Mouse (Mus musculus): ENCODE data around the gene Map4k4.

Gene Map4k4

DNA sequence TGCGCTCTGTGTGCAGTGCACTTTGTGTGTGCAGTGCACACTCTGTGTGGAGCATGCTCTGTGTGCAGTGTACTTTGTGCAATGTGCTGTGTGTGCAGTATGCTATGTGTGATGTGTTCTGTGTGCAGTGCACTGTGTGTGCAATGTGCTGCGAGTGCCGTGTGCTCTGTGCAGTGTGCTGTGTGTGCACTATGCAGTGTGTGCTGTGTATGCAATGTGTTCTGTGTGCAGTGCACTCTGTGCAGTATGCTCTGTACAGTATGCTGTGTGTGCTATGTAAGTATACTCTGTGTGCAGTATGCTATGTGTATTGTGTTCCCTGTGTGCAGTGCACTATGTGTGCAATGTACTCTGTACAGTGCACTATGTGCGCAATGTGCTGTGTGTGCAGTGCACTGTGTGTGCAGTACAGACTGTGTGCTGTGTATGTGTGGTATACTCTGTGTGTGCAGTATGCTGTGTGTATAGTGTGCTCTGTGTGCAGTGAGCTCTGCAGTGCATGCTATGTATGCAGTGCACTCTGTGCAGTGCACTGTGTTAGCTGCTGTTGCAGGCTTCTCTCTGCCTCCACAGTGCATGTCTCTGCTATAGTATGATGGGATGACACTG lies 105.4 kb downstream of the Map4k4 start:
- DNase-seq, result no peak

GRCm38 (mm10) chr1:40007962-40008471 lies 107.3 kb downstream of the Map4k4 start:
- no peak for DNase-seq

- no peak for DNase-seq
These were observed 112.0 kb downstream of the Map4k4 start for GRCm38 (mm10) chr1:40012696-40013095.

- DNase-seq, result peak; percentile 38 to 70
These were observed 114.5 kb downstream of the Map4k4 start for GRCm38 (mm10) chr1:40015066-40015678.

DNA sequence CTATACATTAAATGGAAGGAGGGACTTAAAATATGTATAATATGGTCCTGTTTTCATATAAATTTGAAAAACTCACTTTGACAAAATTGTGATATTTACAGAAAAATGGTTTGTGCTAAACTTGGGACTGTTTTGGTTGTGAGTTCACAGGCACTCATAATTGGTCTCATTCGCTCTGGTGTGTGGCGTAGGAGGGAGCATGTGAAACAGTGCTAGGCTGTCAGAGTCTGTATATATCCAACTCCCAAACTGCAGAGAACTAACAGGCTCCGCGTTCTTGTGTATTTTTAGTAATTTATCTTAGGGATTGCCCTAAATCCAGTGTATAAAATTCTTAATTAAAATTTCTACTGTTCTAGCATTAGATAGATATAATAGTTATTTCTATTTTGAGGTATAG lies 120.9 kb downstream of the Map4k4 start:
- no peak for DNase-seq

- DNase-seq, result no peak
These were observed 121.9 kb downstream of the Map4k4 start for GRCm38 (mm10) chr1:40022472-40023135.

DNA sequence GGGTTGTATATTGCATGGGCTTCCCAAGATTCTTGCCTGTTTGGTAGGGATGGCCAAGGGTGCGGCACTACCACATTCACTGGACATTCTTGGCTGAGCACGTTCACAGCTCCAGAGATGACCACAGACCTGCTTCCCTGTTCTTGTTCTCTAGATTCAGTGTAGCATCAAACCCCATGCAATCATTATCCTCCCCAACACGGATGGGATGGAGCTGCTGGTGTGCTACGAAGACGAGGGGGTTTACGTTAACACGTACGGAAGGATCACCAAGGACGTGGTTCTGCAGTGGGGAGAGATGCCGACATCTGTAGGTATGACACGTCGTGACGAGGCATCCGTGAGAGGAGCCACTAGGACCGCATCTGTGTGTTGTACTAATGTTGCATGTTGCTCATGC lies 122.5 kb downstream of the Map4k4 start:
- no peak for DNase-seq

DNA sequence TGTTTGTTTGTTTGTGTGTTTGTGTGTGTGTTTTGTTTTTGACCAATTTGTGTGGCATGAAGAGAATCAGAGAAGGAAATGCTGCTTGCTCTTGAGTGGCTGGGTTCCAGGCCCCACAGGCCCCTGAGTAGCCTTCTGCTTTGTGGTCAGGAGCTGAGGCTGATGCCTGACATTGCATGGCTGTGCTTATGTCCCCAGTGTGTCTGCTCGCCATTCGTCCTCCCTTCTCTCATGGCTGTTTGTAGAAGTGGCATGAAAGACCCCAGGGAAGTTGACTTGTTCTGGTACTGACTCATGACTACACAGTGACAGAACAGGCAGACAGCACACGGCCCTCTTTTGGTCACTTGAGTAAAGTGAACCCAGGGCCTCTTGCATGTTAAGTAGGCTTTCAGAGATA lies 123.0 kb downstream of the Map4k4 start:
- no peak for DNase-seq

DNA sequence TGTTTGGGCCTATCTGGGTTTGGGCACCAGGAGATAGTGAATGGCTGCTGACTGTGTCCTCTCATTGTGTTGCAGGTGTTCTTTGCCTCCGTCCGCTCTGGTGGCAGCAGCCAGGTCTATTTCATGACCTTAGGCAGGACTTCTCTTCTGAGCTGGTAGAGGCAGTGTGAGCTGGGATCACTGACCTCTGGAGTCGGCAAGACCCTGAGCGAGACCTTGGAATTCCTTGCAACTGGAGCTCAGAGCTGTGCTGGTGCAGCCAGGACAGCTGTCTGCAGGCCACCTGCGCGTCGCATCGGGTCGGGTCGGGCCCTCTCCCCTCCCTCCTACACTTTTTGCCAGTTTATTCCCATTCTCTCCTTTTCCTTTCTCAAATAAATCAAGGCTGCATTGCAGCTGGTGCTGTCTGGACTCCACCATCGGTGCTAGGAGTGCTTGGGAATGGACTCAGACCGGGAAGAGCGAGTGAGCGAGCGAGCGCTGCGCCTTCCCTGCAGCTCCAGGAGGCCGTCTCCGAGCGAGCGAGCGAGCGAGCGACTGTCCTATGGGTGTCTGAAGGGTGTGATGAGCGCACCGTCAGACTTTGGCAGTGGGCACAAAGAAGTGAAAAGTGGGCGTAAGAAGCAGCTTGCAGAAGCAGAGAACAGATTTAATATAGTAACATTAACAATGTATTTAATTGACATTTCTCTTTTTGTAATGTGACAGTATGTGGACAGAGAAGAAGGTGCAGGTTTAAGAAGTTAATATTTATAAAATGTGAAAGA lies 124.0 kb downstream of the Map4k4 start:
- no peak for DNase-seq

DNA sequence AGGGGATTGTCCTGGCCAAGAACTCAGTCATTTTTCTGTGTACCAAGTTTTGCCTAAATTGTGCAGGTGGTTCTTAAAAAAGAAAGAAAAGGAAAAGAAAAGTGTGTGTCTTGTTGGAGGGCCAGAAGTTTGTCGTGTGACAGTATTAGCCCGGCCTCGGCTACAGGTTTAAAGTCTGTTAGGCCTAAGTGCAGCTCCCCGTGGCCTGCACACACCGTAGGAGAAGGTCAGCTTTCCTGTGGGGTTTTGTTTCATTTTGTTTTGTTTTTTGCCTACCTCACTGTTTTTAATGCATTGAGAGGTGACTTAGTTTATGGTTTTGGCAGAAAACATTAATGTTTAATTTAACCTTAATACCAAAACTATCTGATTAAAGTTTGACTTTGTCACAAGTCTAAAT lies 124.7 kb downstream of the Map4k4 start:
- no peak for DNase-seq

GRCm38 (mm10) chr1:40027116-40027620 lies 126.5 kb downstream of the Map4k4 start:
- DNase-seq, result no peak

DNA sequence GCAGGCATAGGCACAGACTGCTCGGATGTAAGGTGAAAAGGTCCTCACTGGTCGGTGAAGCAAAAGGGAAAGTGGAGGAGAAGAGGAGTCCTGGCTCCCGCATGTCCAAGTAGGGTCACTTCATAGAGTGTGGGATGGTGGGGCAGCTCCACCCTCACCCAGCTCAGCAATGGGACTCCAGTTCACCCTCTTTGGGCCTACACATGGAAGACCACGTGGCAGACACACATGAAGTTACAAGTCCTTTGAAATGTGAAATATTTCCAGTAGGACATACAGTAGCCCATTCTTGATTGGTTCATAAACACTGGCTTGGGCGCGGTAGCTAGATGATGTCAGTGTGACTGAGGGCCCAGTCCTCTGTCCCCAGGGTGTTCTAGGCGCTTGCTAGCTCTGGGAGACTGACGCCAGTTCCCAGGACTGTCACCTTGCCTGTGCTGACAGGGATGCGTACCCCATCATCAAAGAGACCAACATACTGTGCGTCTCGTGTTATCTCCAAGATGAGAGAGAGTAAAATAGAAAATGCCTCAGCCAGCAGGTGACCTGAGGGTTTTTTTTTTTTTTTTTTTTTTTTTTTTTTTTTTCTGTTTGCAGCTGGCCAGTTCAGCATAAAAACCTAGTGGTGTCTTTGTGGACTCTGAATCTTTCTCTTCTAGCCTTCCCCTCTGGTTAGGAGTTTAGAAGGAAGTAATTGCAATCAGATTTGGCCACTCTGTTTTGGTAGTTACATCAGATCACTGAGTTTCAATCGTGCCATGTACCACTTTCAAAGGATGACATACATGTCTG lies 127.7 kb downstream of the Map4k4 start:
- DNase-seq, result no peak

GRCm38 (mm10) chr1:40029597-40029996 lies 128.9 kb downstream of the Map4k4 start:
- DNase-seq, result no peak

- DNase-seq, result no peak
These were observed 129.7 kb downstream of the Map4k4 start for GRCm38 (mm10) chr1:40030287-40030975.

- no peak for DNase-seq
These were observed 130.3 kb downstream of the Map4k4 start for GRCm38 (mm10) chr1:40030976-40031356.

DNA sequence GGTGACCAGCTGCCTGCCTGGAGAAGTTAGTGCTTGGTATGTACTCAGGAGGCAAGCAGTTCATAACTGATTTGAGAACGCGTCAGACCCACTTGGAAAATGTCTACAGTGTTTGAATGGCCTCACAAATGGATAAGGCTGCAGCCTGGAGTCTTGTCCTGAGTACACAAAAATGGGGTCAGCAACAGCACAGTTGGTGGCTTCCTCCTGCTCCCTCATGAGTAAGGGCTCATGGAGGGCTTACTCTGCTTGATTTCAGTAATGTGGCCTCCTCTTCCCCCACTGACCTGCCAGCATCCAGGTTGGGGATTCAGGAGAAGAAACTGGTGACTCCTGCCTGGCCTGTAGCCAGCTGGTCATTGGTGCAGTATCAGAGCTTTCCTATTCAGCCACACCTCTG lies 130.9 kb downstream of the Map4k4 start:
- no peak for DNase-seq

DNA sequence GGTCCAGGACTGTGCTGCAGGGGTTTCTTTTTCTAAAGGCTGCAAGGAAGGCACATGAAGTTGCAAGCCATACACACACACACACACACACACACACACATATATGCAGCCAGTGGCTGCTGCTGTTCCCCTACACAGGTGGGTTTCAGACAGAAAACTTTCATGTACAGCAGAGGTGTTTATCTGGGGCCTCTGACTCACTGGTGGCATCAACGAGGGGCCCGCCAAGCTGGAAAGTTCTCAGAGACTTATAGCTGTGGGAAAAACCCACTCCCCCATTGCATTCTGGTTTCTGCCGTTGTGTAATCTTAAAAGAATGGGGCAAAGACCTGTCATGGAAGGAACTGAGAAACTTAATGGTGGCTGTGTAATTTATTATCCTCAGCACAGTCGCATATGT lies 132.6 kb downstream of the Map4k4 start:
- DNase-seq, result no peak

GRCm38 (mm10) chr1:40033743-40034420 lies 133.2 kb downstream of the Map4k4 start:
- peak in 1 of 2 experiments; percentile 22 for DNase-seq

DNA sequence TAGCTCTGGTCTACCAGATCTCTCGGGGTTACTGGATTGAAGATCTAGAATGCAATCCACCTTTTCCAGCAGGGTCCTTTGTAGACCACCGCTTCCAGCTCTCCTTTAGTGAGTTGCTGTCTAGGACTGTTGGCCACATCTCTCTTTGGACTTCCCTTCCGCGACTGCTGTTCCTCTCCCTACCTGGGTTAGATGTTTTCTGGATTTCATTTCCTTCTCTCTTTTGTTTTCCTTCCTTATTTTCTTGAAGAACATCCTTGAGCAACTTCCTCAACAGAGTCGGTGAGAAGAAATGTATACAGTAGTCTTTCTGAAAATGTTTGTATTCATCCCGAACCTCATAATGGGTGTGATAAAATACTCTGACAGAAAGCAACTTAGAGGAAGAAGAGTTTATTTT lies 137.1 kb downstream of the Map4k4 start:
- DNase-seq, result no peak

DNA sequence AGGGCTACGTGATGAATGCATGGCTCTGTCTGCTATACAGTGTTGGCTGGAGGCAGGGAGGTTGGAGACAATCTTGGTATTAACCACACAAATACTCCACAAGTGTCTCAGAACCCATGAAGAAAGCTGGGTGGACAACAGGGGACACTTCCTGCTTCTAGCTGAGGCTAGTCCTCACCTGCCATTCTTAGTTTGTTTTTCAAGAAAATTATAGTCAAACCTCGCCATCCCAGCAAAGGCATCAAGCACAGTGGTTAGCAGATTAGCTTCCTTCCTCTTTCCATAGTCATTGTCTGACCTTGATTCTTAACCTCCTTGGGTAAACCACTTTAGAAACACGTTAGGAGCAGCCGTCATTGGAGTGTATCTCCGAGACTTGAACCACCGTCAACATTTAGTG lies 145.0 kb downstream of the Map4k4 start:
- DNase-seq, result no peak

- DNase-seq, result no peak
These were observed 145.9 kb downstream of the Map4k4 start for GRCm38 (mm10) chr1:40046600-40046999.

All from cerebellum, adult 18-20 months (tissue).